Mouse (Mus musculus) adrenal gland, postnatal 4 days (tissue): ENCODE results near the gene Scube1. TPM values are rescaled to one million over a fixed set of nuclear protein-coding genes. Genes with fewer than 3 reads are reported as not detected.

Experiments used
- DNase-seq, 2 experiments: peaks; one replicate each; pipeline ENCODE4 v3.0.0; 2021 to 2022; ENCODE audit warnings: low spot score in 2 of 2, mixed read lengths in 2 of 2
- total RNA-seq, 2 experiments: library from RNA; stranded (reverse); gene quantifications; 2 replicates each; pipeline ENCODE4 v1.2.3; 2021

The Scube1 gene
- total RNA-seq, 2 experiments from 2014 or later = 12.2 to 14.5 TPM

DNA sequence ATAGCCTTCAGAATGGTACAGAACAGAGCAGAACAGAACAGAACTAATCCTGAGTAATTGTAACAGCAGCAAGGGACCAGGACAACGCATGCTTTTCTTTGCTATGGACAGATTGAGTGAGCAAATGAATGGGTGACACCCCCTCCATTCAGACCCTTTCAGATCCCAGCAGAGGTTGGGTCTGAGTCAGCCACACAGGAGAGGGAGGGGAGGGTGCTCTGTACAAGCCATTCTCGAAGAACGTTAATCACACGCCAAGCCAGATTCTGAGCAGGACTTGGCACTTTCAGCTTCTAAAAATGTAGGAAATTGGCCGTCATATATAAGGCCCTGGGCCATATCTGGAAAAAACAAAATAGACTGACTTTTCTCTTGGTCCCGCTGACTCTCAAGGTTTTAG lies 57.3 kb downstream of the Scube1 start:
- DNase-seq = no peak

DNA sequence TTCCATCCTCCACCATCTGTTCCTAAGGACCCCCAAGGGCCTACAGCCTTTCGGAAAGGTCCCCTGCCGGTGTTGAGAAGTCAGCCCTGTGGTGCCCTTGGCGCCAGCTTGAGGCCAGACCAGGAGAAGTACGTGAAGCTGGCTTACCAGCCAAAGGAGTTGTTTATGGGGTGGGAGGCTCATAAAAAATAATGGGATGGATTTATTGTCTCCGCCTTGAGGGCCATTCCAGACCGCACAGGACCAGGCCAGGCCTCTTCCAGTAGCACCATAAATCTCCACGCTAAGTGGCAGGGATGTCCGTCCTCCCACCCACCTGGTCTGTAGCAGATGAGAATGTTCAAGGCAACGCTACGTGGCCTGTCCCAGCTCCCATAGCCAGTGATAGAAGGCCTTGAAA lies 58.4 kb downstream of the Scube1 start:
- DNase-seq = no peak

DNA sequence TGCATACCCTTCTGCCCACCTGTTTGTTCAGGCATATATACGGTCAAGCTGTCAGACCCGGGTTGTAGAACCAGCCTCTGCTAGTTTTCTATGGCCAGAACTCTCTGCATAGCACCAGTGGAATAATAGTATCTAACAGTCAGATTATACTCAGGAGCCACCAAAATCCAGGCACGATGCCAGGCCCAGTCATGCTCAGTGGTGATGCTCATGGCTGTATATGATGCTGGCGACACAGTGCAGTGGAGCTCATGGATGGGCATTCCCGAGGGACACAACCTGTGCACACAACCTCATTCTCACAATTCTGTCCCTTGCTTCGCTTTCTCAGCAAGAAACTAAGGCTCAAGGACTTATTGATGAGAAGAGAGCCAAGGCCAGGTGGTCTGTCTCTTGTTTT lies 58.8 kb downstream of the Scube1 start:
- DNase-seq = no peak

DNA sequence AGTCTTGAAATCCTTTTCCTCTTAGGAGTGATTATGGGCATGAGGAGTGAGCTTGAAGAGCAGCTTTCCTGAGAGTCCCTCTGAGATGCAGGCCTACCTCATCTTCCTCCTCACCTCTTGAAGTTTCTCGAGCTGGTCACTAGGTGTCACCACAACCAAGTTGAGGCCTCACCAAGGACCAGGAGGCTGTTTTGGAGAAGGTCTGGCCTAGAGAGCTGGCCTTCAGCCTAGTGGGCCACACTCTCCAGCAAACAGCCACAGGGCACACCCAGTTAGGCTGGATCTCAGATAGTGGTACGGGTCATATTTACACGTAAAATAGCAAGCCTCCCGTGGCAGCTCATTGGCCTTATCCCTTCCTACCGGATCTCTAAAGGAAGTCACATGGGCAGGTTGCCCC lies 60.1 kb downstream of the Scube1 start:
- DNase-seq = peak in 1 of 2 experiments; percentile 35

DNA sequence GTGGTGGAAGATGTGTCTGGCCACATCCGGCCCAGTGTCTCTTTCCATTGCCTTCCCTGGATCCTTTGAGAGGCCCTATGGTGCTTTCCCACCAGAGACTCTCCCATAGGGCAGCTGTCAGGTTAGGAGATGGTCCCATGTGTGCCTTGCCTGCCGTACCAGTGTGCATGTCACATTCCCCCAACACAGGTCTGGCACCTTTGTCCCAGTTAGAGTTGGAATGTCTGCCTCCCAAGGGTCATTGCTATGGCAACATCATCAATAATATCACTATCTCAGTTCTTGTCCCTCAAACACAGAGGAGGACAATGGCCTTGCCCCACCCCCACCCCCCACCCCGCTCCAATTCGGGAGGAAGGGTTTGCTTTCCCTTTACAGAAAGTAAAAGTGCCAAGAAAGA lies 61.8 kb downstream of the Scube1 start:
- no peak for DNase-seq

DNA sequence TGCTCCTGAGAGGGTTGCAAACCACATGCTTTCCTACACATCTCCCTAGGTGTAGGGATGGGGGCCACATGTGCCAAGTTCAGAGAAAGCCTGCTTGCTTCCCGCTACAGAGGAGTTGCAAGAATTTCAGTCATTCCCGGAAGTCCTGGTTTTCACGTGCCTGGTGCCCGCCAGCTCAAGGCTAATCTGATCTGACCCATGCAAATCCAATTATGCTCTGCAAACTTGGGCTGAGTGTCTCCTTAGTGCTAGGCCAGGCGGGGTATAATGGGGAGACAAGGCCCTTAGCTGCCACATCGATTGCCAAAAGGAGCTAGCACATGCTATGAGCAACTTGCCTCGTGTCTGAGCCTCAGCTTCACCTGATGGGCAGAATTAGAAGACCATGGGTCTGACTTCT lies 62.7 kb downstream of the Scube1 start:
- no peak for DNase-seq

DNA sequence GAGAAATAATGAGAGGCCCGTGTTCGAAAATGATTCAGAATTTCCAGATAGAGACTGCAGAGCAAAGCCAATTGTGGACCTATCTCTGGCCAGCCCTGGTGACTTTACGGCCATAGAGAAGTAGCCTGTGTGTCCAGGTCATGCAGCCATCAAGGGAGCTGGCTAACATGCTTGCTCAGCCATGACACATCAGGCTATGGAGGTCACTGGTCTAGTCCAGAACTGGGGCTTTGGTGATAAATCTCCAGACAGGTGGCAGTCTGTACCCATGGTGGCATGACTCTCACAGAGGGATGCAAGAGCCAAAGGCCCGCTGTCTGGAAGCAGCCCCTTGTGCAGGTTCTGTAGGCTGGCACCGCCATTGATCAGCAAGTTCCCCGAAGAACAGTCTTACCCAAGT lies 82.3 kb downstream of the Scube1 start:
- no peak for DNase-seq

DNA sequence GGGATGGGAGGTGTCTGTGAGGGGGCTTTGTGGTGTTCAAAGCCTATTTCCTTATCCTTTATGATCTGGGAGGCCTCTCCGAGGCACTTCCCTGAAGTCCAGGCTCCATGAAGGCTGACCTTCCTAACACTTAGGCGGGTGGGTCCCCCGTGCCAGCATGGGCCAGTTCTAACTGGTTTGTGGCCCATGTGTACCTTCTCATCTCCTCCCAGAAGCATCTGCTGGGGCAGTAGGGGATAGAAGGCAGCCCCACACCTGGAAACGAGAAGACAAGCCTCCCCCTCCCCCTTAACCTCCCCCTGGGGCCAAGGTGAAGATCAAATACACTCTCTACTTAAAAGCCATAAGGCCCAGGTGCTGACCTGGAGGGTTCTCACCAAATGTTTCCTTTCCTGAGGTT lies 84.6 kb downstream of the Scube1 start:
- DNase-seq = no peak

DNA sequence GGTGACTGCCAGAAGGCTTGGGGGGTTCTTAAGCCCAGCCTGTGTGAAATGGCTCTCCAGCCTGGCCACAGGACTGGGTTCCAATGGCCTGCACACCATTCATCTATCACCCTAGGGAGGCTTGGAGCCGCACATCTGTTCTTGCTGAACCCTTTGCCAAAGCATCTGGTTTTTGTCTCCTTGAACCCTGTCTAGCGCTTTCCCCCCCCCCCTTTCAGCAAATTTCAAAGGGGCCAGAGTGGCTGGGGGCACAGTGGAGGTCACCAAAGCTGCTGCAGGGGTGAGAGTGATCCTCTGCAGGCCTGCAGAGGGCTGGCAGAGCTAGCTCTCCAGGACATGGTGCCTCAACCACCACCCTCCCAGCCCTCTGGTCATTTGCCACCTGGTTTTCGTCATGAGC lies 85.7 kb downstream of the Scube1 start:
- no peak for DNase-seq

DNA sequence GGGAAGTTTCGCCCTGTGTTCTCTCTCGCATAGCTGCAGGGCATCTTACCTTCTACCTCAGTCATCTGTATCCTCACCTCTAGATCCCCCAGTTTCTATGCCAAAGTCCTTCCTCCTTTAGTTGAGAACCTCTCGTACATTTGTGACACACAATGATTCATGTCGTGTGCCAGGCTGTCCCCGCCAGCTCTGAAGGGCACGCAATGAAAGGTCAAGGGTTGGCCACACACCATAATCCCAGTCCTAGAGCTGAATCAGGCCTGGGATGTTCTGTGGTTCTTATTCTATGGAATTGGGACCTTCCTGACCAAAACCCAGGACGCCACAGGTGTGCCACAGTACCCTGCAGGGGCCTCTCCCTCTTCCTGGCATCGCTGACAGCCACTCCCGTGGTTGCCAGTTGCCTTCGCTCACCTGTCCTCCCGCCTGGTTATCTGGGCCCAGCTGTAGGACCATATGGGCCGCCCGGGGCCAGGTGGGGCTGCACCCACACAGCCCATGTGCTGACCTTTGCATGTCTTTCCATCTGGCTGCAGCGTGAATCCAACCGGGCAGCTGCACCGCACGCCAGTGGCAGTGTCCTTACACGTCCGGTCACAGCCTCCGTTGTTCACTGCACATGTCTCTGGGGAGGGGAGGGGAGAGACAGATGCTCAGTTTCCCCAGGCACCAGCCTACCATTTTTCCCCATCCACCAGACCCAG lies 86.5 kb downstream of the Scube1 start:
- DNase-seq = no peak

DNA sequence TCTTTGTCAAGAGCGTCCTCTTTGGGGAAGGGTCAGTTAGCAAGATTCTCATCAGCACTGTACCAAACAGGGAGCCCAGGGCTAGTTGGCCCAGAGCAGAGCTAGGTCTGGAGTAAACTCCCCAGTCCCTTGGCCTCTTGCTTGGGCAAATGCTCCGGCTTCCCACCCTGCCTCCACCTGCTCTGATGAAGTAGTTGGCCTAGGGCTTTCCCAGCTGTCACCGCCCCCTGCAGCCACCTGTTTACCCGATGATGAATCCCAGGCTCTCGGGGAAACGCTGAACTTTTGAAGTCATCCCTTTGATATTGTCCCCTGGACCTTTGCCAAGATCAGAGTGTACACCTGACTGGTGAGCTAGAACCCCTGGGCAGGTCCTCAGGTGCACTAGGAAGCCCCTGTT lies 88.1 kb downstream of the Scube1 start:
- no peak for DNase-seq

DNA sequence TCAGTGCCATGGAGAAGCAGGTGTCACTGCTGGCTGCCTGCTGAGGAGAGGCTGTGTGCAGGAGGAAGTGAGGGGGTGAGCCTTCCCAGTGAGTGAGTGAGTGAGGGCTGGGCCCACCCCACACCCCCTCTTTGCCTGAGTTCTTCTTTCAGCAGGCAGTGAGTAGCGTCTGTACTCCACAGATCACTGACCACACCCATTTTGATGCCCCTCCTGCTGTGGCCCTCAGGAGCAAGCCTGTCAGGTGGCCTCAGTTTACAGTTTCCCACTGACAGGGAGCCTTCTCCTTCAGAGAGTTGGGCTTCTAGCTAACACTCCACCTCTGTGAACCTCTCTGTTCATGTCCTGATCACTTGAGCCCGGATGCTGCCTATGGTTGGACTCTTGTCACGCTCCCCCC lies 89.6 kb downstream of the Scube1 start:
- no peak for DNase-seq

DNA sequence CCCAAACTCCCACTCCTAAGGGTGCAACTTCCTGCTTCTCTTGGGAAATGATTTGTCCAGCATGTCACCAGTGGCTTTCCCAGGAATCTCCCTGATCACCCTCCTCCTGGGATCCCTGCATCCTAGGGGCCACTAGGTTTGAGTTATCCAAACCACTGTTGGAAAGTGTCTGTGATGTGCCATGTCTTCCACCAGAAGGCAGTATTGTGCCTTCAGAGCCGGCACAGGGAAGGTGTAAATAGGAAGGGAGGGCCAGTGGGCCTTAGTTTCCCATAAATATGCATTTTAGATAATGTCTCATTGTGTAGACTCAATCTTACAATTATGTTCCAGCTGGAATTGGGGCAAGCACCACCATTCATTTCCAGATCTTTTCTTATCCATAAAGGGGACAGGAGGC lies 90.7 kb downstream of the Scube1 start:
- no peak for DNase-seq

DNA sequence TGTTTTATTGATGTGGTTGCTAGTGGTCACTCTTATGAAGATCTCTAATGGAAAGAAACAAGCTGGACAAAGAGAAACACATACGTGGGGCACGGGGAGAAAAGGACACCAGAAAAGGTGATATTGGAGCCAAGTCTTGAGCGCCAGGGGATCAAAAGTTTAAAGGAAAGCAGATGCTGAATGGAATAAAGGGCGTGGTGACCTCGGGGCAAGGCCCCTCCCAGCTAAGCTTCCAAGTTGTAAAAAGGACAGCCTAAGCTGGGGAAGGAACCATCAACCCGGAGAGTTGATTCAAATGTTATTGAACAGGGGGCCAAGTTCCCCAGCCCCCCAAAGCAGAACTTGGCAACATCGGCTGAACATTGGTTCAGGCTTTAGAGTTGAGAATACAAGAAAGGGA lies 93.8 kb downstream of the Scube1 start:
- no peak for DNase-seq

DNA sequence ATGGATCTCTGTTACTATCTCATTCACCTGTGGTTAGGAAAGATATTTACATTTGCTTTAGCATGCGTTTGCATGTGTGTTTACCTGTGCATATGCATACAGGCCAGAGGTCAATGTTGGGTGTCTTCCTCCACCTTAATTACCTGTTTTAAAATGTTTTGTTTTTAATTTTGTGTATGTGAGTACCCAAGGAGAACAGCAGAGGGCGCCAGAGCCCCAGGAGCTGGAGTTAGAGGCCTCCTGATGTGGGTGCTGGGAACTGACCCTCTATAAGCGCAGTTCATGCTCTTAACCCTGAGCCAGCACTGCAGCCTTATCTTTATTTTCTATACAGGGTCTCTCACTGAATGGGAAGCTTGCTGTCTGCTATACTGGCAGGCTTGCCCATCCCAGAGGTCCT lies 95.1 kb downstream of the Scube1 start:
- no peak for DNase-seq

DNA sequence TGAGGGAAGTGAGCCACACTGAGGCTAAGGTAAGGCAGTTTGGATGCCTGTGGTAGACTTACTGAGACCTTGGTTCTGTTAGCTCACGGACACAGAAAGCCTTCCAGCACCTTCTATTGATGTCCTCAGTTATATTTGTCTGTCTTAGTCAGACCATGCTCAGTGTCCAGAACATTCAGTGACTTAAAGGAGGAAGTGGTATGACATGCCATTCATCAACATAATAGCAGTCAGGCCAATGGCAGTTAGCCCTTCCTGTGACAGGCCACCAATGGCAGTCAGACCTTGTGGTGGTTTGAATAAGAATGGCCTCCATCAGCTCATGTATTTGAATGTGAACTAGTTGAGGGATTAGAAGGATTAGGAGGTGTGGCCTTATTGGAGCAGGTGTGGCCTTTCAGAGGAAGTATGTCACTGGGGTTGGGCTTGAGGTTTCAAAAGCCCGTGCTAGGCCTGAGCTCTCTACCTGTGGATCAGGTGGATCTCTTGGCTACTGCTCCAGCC lies 98.6 kb downstream of the Scube1 start:
- no peak for DNase-seq

DNA sequence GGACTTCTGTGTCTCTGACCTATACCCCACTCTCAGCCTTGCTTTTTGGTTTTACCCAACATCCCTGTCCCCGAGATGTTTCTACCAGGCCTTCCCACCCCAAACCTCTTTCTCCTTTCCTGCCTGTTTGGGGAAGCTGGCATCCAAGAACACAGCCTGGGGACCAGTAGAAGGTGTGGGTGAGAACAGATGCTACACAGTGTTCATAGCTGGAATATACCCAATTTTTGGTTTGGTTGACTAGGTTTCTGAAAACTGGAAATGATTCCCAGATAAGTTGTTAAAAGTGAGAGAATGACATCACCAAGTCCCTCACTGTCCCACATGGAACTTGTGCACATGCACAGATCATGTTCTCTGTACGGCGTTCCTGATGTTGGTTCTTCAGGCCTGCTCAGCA lies 109.6 kb downstream of the Scube1 start:
- DNase-seq = no peak

DNA sequence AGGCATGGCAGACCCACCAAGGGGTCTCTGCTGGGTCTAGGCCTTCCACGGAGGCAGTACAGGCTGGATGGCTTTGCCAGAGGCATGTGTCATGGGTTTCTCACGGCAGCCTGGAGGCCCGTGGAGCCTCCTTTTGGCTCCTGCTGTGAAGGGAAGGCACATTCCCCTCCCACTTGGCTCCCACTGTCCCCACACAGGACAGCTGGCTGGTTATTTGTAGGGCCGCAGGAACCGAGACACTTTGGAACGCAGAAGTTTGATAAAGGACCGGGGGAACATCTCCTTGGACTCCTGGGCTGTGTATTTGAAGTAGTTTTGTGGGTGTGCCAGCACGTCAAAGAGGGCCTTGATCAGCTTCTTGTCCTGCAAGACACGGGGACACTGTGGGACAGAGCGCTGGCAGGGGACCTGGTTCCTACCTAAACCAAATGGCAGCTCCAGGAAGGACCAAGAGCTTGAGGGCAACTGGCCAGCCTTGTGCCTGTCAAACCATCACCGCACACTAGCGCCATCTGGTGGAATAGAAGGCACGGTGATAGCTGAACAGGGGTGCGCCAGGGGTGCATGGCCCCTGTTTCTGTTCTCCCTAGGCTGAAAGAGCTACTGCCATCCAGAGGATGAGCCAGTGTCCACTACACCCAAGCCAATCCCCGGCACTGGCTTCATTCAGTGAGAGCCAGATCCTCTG lies 117.6 kb downstream of the Scube1 start:
- DNase-seq = peak in 1 of 2 experiments; percentile 56

DNA sequence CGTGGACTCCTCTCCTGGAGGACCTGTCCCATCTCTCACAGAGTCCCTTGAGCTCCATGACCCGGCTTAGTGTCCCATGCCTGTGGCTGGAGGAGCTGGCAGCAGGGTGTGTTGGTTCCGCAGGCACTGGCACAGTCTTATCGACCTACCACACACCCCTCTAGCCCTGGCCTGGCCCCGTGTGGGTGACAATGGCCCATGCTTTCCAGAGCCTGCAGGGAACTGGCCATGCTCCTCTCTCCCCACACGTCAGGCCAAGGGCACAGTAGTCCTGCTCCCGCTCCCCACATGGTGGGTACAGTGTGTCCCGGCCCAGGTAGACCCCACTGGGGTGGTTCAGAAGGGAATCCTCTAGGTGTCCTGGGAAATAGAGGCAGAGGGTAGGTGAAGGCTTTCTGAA lies 118.1 kb downstream of the Scube1 start:
- no peak for DNase-seq

DNA sequence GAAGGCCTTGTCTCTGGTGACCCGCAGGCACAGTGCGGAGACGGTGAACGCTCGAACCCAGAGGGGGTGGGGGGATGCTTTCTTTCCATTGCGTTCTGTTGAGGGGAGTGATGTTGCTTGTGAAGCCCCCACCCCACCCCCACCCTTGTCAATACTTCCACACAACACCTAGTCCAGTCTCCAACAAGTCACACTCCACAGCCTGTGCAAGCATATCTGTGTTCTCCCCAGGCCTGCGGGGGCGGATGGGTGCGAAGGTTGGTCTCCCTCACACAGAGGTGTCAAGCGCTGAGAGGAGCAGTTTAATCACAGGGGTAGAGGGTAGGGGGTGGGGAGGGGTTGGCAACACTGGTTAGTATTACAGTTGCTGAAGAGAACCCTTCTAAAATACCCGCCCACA lies 118.6 kb downstream of the Scube1 start:
- DNase-seq = no peak

DNA sequence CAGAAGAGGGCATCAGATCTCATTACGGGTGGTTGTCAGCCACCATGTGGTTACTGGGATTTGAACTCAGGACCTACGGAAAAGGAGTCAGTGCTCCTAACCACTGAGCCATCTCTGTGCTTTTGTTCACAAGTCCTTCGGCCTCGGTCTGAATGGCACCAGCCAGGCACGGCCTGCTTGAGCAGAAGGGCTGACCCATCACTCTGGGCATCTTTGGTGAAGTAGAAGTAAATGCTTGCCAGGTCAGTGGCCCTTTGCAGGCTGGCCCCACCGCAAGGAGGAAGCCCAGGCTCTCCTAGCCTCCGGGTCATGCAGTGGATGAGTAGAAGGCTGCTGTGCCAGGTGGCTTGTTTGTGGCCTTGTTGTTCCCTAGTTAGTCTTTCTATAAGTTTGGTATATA lies 121.4 kb downstream of the Scube1 start:
- DNase-seq = no peak

DNA sequence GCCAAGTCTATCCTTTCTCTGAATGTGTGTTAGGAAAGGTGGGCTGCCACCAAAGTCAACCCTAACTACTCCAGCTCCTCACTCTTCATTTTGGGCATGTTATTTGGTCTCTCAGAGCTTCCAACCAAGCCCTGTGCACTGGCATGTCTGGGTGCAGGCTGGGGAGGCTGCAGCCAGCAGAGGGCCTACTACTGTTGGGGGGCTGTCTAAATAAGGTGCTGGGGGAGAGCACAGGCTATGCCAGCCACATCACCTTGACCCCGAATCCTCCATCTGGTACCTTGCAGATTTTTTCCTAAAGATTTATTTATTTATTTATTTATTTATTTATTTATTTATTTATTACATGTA lies 121.8 kb downstream of the Scube1 start:
- DNase-seq = no peak
